Mouse (Mus musculus) embryonic facial prominence, embryonic 14.5 days (tissue): ENCODE measurements at regions not wholly inside any gene's neighbourhood (a gene's known extent, or its start where the extent isn't known, plus 50 kb on each side); places are given as distances from the start of the nearest gene placed in this dataset.
A peak's percentile ranks its signal among the peaks of the same experiment; 100 is the strongest.

Experiments
- ATAC-seq: fragments of 200-750 bp; cut with Nextera tagmentation; 2 replicates; pipeline ENCODE4 v1.8.0; 2017; ENCODE audit warnings: low read depth, moderate number of reproducible peaks, moderate TSS enrichment
- DNase-seq: peaks from one replicate; pipeline ENCODE4 v3.0.0-alpha.2; 2015; ENCODE audit warnings: low spot score
- H3K27ac ChIP-seq: fragments of 300-500 bp; sonication (generic); replicated peaks from 2 replicates; pipeline ENCODE4 v1.5.1; 2014; ENCODE audit warnings: low read depth, mild to moderate bottlenecking, low read length, moderate library complexity
- H3K27me3 ChIP-seq: fragments of 300-500 bp; sonication (generic); replicated peaks from 2 replicates; pipeline ENCODE4 v1.6.1; 2014; ENCODE audit warnings: low read length; ENCODE audit not compliant: control insufficient read depth, insufficient read depth
- H3K36me3 ChIP-seq: fragments of 300-500 bp; sonication (generic); 2 replicates; pipeline ENCODE4 v1.6.1; 2014; ENCODE audit warnings: low read length, mixed read lengths; ENCODE audit not compliant: control insufficient read depth, insufficient read depth
- H3K4me1 ChIP-seq: fragments of 300-500 bp; sonication (generic); 2 replicates; pipeline ENCODE4 v1.6.1; 2014; ENCODE audit warnings: antibody characterized with exemption, low read length; ENCODE audit not compliant: control insufficient read depth, insufficient read depth
- H3K4me2 ChIP-seq: fragments of 300-500 bp; sonication (generic); 2 replicates; pipeline ENCODE4 v1.6.1; 2014; ENCODE audit warnings: low read depth, mild to moderate bottlenecking, low read length, moderate library complexity, mixed read lengths
- H3K4me3 ChIP-seq: fragments of 300-500 bp; sonication (generic); 2 replicates; pipeline ENCODE4 v1.5.1; 2014; ENCODE audit warnings: low read depth, mild to moderate bottlenecking, low read length
- H3K9ac ChIP-seq: fragments of 300-500 bp; sonication (generic); 2 replicates; pipeline ENCODE4 v1.6.1; 2014; ENCODE audit warnings: low read depth, mild to moderate bottlenecking, low read length, moderate library complexity, mixed read lengths
- H3K9me3 ChIP-seq: fragments of 300-500 bp; sonication (generic); 2 replicates; pipeline ENCODE4 v1.6.1; 2016; ENCODE audit warnings: low read length; ENCODE audit not compliant: control insufficient read depth
- WGBS: fragments of 180-500 bp; shearing (Covaris S2); extraction: QIAGEN DNeasy Blood & Tissue Kit; methylation state at CpG from one replicate; pipeline ENCODE4 v1.1.7; 2014; 5-methylcytosine and 5-hydroxymethylcytosine counted together

DNA sequence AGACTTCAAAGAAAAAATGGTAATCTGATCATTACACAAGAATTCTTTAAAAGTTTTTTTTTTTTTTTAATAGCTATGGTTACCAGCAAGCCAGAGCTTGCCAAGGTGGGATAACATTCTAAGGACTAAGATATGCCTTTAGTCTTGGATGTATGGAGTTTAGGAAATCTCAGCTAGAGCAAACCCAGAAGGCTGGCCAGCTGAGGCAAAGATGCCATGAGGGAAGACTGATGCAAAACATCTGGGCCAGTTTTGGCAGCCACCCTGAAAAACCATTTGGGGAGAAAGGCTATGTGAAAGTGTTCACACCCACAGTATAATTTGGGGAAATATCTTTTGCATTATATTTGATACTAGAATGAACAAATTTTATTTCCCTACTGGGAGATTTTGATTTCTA is 57.9 kb upstream of the Adgrg2 start:
- Histone ChIP-seq H3K36me3 (no peaks in the 10 kb centered on the region), H3K9ac (no peak overlapping the region), H3K27me3 (no peaks in the 10 kb centered on the region), H3K4me2 (no peak overlapping the region), H3K27ac (no peak overlapping the region), H3K9me3 (no peaks in the 10 kb centered on the region), H3K4me3 (no peak overlapping the region), H3K4me1 (no peaks in the 10 kb centered on the region)
- DNase-seq (peak; percentile 38), ATAC-seq (peak; percentile 33; the same call in 1 of the 2 replicates)

GRCm38 (mm10) chrX:160338347-160338985 is 52.0 kb upstream of the Adgrg2 start:
- 62% methylated on average over 3 of the region's 3 CpGs for WGBS
- Histone ChIP-seq H3K4me1 (no peaks in the 10 kb centered on the region), H3K4me2 (no peak overlapping the region), H3K36me3 (no peaks in the 10 kb centered on the region), H3K4me3 (no peak overlapping the region), H3K27ac (no peak overlapping the region), H3K9ac (no peak overlapping the region), H3K27me3 (no peaks in the 10 kb centered on the region), H3K9me3 (no peaks in the 10 kb centered on the region)
- DNase-seq (no peak), ATAC-seq (no peak)
